Mouse (Mus musculus): ENCODE measurements around the gene Tecpr2. TPM values are rescaled to one million over a fixed set of nuclear protein-coding genes. Genes with fewer than 3 reads are reported as not detected.
"Not testable (repeated sequence)": the region's sequence is repeated elsewhere in the genome, so short reads cannot be mapped to it uniquely, and the experiment has no call there.

The Tecpr2 gene
- polyA plus RNA-seq, 1 experiment from 2014 or later: 3.8 TPM

GRCm38 (mm10) chr12:110850929-110851256, 38.2 kb upstream of the Tecpr2 start:
- Histone ChIP-seq H3K27me3 (peaks cover 17% of the 10 kb centered on the region), H3K9ac (peak overlapping the region; percentile 89), H3K4me1 (peaks cover 27% of the 10 kb centered on the region), H3K4me2 (peak overlapping the region; percentile 64), H3K27ac (peak overlapping the region; percentile 87), H3K4me3 (peak overlapping the region; percentile 89), H3K36me3 (peaks cover 12% of the 10 kb centered on the region), H3K9me3 (no peaks in the 10 kb centered on the region)
- 8% methylated on average over 9 of the region's 9 CpGs for WGBS
- no peak for ATAC-seq (ENCODE audit: insufficient number of reproducible peaks, low FRiP score, low TSS enrichment, low read depth)

GRCm38 (mm10) chr12:110851414-110851813, 37.6 kb upstream of the Tecpr2 start:
- Histone ChIP-seq H3K9ac (no peak overlapping the region), H3K4me3 (peak overlapping the region; percentile 89), H3K4me2 (peak overlapping the region; percentile 64), H3K36me3 (peaks cover 18% of the 10 kb centered on the region), H3K27ac (no peak overlapping the region), H3K27me3 (peaks cover 12% of the 10 kb centered on the region), H3K9me3 (no peaks in the 10 kb centered on the region), H3K4me1 (peaks cover 22% of the 10 kb centered on the region)
- no peak for ATAC-seq (ENCODE audit: insufficient number of reproducible peaks, low FRiP score, low TSS enrichment, low read depth)
- 74% methylated on average over 12 of the region's 12 CpGs for WGBS

GRCm38 (mm10) chr12:110851923-110852322, 37.1 kb upstream of the Tecpr2 start:
- H3K4me1 ChIP-seq: peaks cover 22% of the 10 kb centered on the region
- no peak overlapping the region for H3K9ac ChIP-seq
- no peaks in the 10 kb centered on the region for H3K9me3 ChIP-seq
- no peak for ATAC-seq (ENCODE audit: insufficient number of reproducible peaks, low FRiP score, low TSS enrichment, low read depth)
- 89% methylated on average over 1 of the region's 1 CpGs for WGBS
- peaks cover 23% of the 10 kb centered on the region for H3K36me3 ChIP-seq
- H3K4me3 ChIP-seq: no peak overlapping the region
- H3K4me2 ChIP-seq: no peak overlapping the region
- peaks cover 8% of the 10 kb centered on the region; the same call in 1 of the 2 replicates for H3K27me3 ChIP-seq
- H3K27ac ChIP-seq: no peak overlapping the region

GRCm38 (mm10) chr12:110854786-110855737, 34.0 kb upstream of the Tecpr2 start:
- Histone ChIP-seq H3K36me3 (peaks cover 38% of the 10 kb centered on the region), H3K27ac (peak overlapping the region; percentile 64), H3K27me3 (no peaks in the 10 kb centered on the region), H3K4me1 (peaks cover 18% of the 10 kb centered on the region), H3K4me3 (no peak overlapping the region), H3K9me3 (no peaks in the 10 kb centered on the region), H3K9ac (no peak overlapping the region), H3K4me2 (no peak overlapping the region)
- no peak for ATAC-seq (ENCODE audit: insufficient number of reproducible peaks, low FRiP score, low TSS enrichment, low read depth)
- WGBS: 79% methylated on average over 32 of the region's 32 CpGs

GRCm38 (mm10) chr12:110857196-110857595, 31.9 kb upstream of the Tecpr2 start:
- no peak for ATAC-seq (ENCODE audit: insufficient number of reproducible peaks, low FRiP score, low TSS enrichment, low read depth)
- peaks cover 4% of the 10 kb centered on the region; the same call in 1 of the 2 replicates for H3K4me1 ChIP-seq
- H3K36me3 ChIP-seq: peaks cover 54% of the 10 kb centered on the region
- 70% methylated on average over 7 of the region's 7 CpGs for WGBS
- H3K27me3 ChIP-seq: no peaks in the 10 kb centered on the region
- H3K9ac ChIP-seq: no peak overlapping the region
- no peaks in the 10 kb centered on the region for H3K9me3 ChIP-seq
- H3K4me2 ChIP-seq: no peak overlapping the region
- no peak overlapping the region for H3K27ac ChIP-seq
- no peak overlapping the region for H3K4me3 ChIP-seq

- not testable (repeated sequence) for H3K27ac ChIP-seq; H3K4me3 ChIP-seq; H3K9ac ChIP-seq; H3K27me3 ChIP-seq; H3K4me2 ChIP-seq; ATAC-seq (ENCODE audit: insufficient number of reproducible peaks, low FRiP score, low TSS enrichment, low read depth); H3K4me1 ChIP-seq; H3K9me3 ChIP-seq
- peaks cover 61% of the 10 kb centered on the region for H3K36me3 ChIP-seq
- 93% methylated on average over 15 of the region's 15 CpGs for WGBS
These were observed 30.4 kb upstream of the Tecpr2 start for GRCm38 (mm10) chr12:110858681-110859080.

GRCm38 (mm10) chr12:110860293-110860692, 28.8 kb upstream of the Tecpr2 start:
- no peaks in the 10 kb centered on the region for H3K27me3 ChIP-seq
- H3K4me2 ChIP-seq: no peak overlapping the region
- no peak for ATAC-seq (ENCODE audit: insufficient number of reproducible peaks, low FRiP score, low TSS enrichment, low read depth)
- H3K27ac ChIP-seq: no peak overlapping the region
- peaks cover 69% of the 10 kb centered on the region for H3K36me3 ChIP-seq
- no peaks in the 10 kb centered on the region for H3K9me3 ChIP-seq
- no peak overlapping the region for H3K4me3 ChIP-seq
- H3K9ac ChIP-seq: no peak overlapping the region
- H3K4me1 ChIP-seq: no peaks in the 10 kb centered on the region

GRCm38 (mm10) chr12:110861256-110861655, 27.8 kb upstream of the Tecpr2 start:
- H3K36me3 ChIP-seq: peaks cover 69% of the 10 kb centered on the region
- WGBS: 39% methylated on average over 7 of the region's 7 CpGs
- ATAC-seq (ENCODE audit: insufficient number of reproducible peaks, low FRiP score, low TSS enrichment, low read depth): no peak

GRCm38 (mm10) chr12:110864008-110864407, 25.1 kb upstream of the Tecpr2 start:
- ATAC-seq (ENCODE audit: insufficient number of reproducible peaks, low FRiP score, low TSS enrichment, low read depth): no peak

More at GRCm38 (mm10) chr12:110861256-110861655, 27.8 kb upstream of the Tecpr2 start:
- Histone ChIP-seq H3K9me3 (no peaks in the 10 kb centered on the region), H3K27ac (no peak overlapping the region), H3K9ac (no peak overlapping the region), H3K27me3 (no peaks in the 10 kb centered on the region), H3K4me2 (no peak overlapping the region), H3K4me3 (no peak overlapping the region), H3K4me1 (no peaks in the 10 kb centered on the region)

GRCm38 (mm10) chr12:110865571-110865970, 23.5 kb upstream of the Tecpr2 start:
- Histone ChIP-seq H3K36me3 (peaks cover 85% of the 10 kb centered on the region), H3K4me3 (no peak overlapping the region)
- ATAC-seq (ENCODE audit: insufficient number of reproducible peaks, low FRiP score, low TSS enrichment, low read depth): no peak

More at GRCm38 (mm10) chr12:110864008-110864407, 25.1 kb upstream of the Tecpr2 start:
- no peak overlapping the region for H3K4me2 ChIP-seq
- H3K36me3 ChIP-seq: peaks cover 80% of the 10 kb centered on the region
- H3K4me1 ChIP-seq: no peaks in the 10 kb centered on the region
- WGBS: 90% methylated on average over 6 of the region's 6 CpGs
- H3K27ac ChIP-seq: no peak overlapping the region
- H3K27me3 ChIP-seq: no peaks in the 10 kb centered on the region
- no peak overlapping the region for H3K4me3 ChIP-seq
- H3K9me3 ChIP-seq: no peaks in the 10 kb centered on the region
- no peak overlapping the region for H3K9ac ChIP-seq

GRCm38 (mm10) chr12:110865989-110866388, 23.1 kb upstream of the Tecpr2 start:
- H3K9ac ChIP-seq: no peak overlapping the region

More at GRCm38 (mm10) chr12:110865571-110865970, 23.5 kb upstream of the Tecpr2 start:
- H3K27me3 ChIP-seq: no peaks in the 10 kb centered on the region
- no peaks in the 10 kb centered on the region for H3K9me3 ChIP-seq
- 75% methylated on average over 6 of the region's 6 CpGs for WGBS
- H3K27ac ChIP-seq: no peak overlapping the region
- H3K4me1 ChIP-seq: no peaks in the 10 kb centered on the region
- H3K9ac ChIP-seq: no peak overlapping the region
- no peak overlapping the region for H3K4me2 ChIP-seq

GRCm38 (mm10) chr12:110870107-110870506, 19.0 kb upstream of the Tecpr2 start:
- no peak overlapping the region for H3K9ac ChIP-seq

More at GRCm38 (mm10) chr12:110865989-110866388, 23.1 kb upstream of the Tecpr2 start:
- no peak for ATAC-seq (ENCODE audit: insufficient number of reproducible peaks, low FRiP score, low TSS enrichment, low read depth)
- no peaks in the 10 kb centered on the region for H3K27me3 ChIP-seq
- no peaks in the 10 kb centered on the region for H3K9me3 ChIP-seq
- peaks cover 85% of the 10 kb centered on the region for H3K36me3 ChIP-seq
- WGBS: 82% methylated on average over 10 of the region's 10 CpGs
- no peak overlapping the region for H3K4me3 ChIP-seq
- H3K4me1 ChIP-seq: no peaks in the 10 kb centered on the region
- no peak overlapping the region for H3K4me2 ChIP-seq
- no peak overlapping the region for H3K27ac ChIP-seq

More at GRCm38 (mm10) chr12:110870107-110870506, 19.0 kb upstream of the Tecpr2 start:
- no peaks in the 10 kb centered on the region for H3K4me1 ChIP-seq
- H3K27ac ChIP-seq: no peak overlapping the region
- no peaks in the 10 kb centered on the region for H3K27me3 ChIP-seq
- 85% methylated on average over 4 of the region's 4 CpGs for WGBS
- H3K36me3 ChIP-seq: peaks cover 93% of the 10 kb centered on the region
- no peak for ATAC-seq (ENCODE audit: insufficient number of reproducible peaks, low FRiP score, low TSS enrichment, low read depth)
- no peak overlapping the region for H3K4me3 ChIP-seq
- no peak overlapping the region for H3K4me2 ChIP-seq
- no peaks in the 10 kb centered on the region for H3K9me3 ChIP-seq

Measured in limb, embryonic 15.5 days (tissue).